Mouse (Mus musculus): ENCODE measurements around the gene Panx2. TPM values are rescaled to one million over a fixed set of nuclear protein-coding genes. Genes with fewer than 3 reads are reported as not detected.

The Panx2 gene
- polyA plus RNA-seq, 1 experiment from 2014 or later, result 2.6 TPM

DNA sequence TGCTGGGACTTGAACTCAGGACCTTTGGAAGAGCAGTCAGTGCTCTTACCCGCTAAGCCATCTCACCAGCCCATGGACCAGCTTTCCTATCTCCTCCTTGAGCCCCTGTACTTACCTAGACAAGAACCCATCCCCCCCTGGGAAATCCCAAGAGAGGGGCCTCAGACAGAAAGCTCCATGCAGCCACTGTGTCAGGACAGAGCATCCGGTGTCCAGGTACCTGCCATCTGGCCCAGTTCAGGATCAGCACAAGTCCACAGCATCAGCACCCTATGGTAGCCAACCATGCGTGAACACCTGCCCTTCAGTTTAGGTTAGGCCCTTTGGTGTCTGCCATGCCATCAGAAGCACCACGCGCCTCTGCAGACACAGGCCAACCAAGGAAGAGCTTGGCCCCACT, 5.4 kb downstream of the Panx2 start:
- Histone ChIP-seq H3K36me3 (ENCODE audit: control insufficient read depth, insufficient read depth, low read length) (no peaks in the 10 kb centered on the region), H3K4me3 (ENCODE audit: control insufficient read depth in 1 of 2, insufficient read depth in 1 of 2, low read depth in 1 of 2, low read length in 2 of 2) (no peak overlapping the region), H3K27me3 (ENCODE audit: control insufficient read depth, insufficient read depth, low read length) (peaks cover 54% of the 10 kb centered on the region), H3K9ac (ENCODE audit: low read length) (no peak overlapping the region), H3K4me1 (ENCODE audit: control insufficient read depth in 2 of 2, insufficient read depth in 2 of 2, low read length in 2 of 2) (peaks cover 6 to 8% of the 10 kb centered on the region in 2 experiments; a peak in 3 of 4 replicates), H3K27ac (replicated peaks in 1 of 2; ENCODE audit: control insufficient read depth in 1 of 2, insufficient read depth in 1 of 2, low read depth in 2 of 2, low read length in 2 of 2) (no peak overlapping the region), H3K4me2 (ENCODE audit: low read length) (no peak overlapping the region), H3K9me3 (ENCODE audit: control insufficient read depth, low read length) (no peaks in the 10 kb centered on the region)
- no peak for ATAC-seq (ENCODE audit: insufficient number of reproducible peaks, insufficient read depth, low FRiP score, low read depth)
- WGBS, result 96% methylated on average over 5 of the region's 5 CpGs

DNA sequence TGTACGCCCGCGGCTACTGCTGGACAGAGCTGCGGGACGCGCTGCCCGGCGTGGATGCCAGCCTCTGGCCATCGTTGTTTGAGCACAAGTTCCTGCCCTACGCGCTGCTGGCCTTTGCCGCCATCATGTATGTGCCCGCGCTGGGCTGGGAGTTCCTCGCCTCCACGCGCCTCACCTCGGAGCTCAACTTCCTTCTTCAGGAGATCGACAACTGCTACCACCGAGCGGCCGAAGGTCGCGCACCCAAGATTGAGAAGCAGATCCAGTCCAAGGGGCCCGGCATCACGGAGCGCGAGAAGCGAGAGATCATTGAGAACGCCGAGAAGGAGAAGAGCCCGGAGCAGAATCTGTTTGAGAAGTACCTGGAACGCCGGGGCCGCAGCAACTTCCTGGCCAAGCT, 8.1 kb downstream of the Panx2 start:
- 0 out of 2 replicates have a peak overlapping the region, but pooled peaks have one; percentile 14 for H3K9ac ChIP-seq (ENCODE audit: low read length)
- H3K4me3 ChIP-seq (ENCODE audit: control insufficient read depth in 1 of 2, insufficient read depth in 1 of 2, low read depth in 1 of 2, low read length in 2 of 2), result peak overlapping the region; percentile 11 to 17
- H3K27me3 ChIP-seq (ENCODE audit: control insufficient read depth, insufficient read depth, low read length), result peaks cover 42% of the 10 kb centered on the region
- no peaks in the 10 kb centered on the region for H3K36me3 ChIP-seq (ENCODE audit: control insufficient read depth, insufficient read depth, low read length)
- H3K27ac ChIP-seq (replicated peaks in 1 of 2; ENCODE audit: control insufficient read depth in 1 of 2, insufficient read depth in 1 of 2, low read depth in 2 of 2, low read length in 2 of 2), result no peak overlapping the region
- 22% methylated on average over 35 of the region's 35 CpGs for WGBS
- no peak for ATAC-seq (ENCODE audit: insufficient number of reproducible peaks, insufficient read depth, low FRiP score, low read depth)
- no peaks in the 10 kb centered on the region for H3K9me3 ChIP-seq (ENCODE audit: control insufficient read depth, low read length)
- H3K4me2 ChIP-seq (ENCODE audit: low read length), result peak overlapping the region; percentile 55
- H3K4me1 ChIP-seq (ENCODE audit: control insufficient read depth in 2 of 2, insufficient read depth in 2 of 2, low read length in 2 of 2), result peaks cover 3 to 10% of the 10 kb centered on the region in 2 experiments; a peak in 3 of 4 replicates

DNA sequence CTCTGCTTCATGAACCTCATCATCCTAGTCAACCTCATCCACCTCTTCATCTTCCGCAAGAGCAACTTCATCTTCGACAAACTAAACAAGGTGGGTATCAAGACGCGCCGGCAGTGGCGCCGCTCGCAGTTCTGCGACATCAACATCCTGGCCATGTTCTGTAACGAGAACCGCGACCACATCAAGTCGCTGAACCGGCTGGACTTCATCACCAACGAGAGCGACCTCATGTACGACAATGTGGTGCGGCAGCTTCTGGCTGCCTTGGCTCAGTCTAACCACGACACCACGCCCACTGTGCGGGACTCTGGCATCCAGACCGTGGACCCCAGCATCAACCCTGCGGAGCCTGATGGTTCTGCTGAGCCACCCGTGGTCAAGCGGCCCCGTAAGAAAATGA, 8.7 kb downstream of the Panx2 start:
- Histone ChIP-seq H3K27ac (replicated peaks in 1 of 2; ENCODE audit: control insufficient read depth in 1 of 2, insufficient read depth in 1 of 2, low read depth in 2 of 2, low read length in 2 of 2) (no peak overlapping the region), H3K9me3 (ENCODE audit: control insufficient read depth, low read length) (no peaks in the 10 kb centered on the region), H3K36me3 (ENCODE audit: control insufficient read depth, insufficient read depth, low read length) (no peaks in the 10 kb centered on the region), H3K4me1 (ENCODE audit: control insufficient read depth in 2 of 2, insufficient read depth in 2 of 2, low read length in 2 of 2) (peaks cover 5 to 15% of the 10 kb centered on the region in 2 experiments), H3K4me2 (ENCODE audit: low read length) (peak overlapping the region; percentile 55), H3K27me3 (ENCODE audit: control insufficient read depth, insufficient read depth, low read length) (peaks cover 42% of the 10 kb centered on the region), H3K4me3 (ENCODE audit: control insufficient read depth in 1 of 2, insufficient read depth in 1 of 2, low read depth in 1 of 2, low read length in 2 of 2) (peak overlapping the region in 1 of 2 experiments; percentile 17; a peak in 1 of 4 replicates), H3K9ac (ENCODE audit: low read length) (no peak overlapping the region)
- no peak for ATAC-seq (ENCODE audit: insufficient number of reproducible peaks, insufficient read depth, low FRiP score, low read depth)
- 37% methylated on average over 26 of the region's 26 CpGs for WGBS

GRCm38 (mm10) chr15:89069336-89069840, 9.9 kb downstream of the Panx2 start:
- H3K36me3 ChIP-seq (ENCODE audit: control insufficient read depth, insufficient read depth, low read length), result no peaks in the 10 kb centered on the region
- H3K4me3 ChIP-seq (ENCODE audit: control insufficient read depth in 1 of 2, insufficient read depth in 1 of 2, low read depth in 1 of 2, low read length in 2 of 2), result no peak overlapping the region
- ATAC-seq (ENCODE audit: insufficient number of reproducible peaks, insufficient read depth, low FRiP score, low read depth), result no peak; the same call in 1 of the 2 replicates
- H3K4me1 ChIP-seq (ENCODE audit: control insufficient read depth in 2 of 2, insufficient read depth in 2 of 2, low read length in 2 of 2), result peaks cover 14 to 24% of the 10 kb centered on the region in 2 experiments
- 85% methylated on average over 19 of the region's 19 CpGs for WGBS
- peaks cover 38% of the 10 kb centered on the region for H3K27me3 ChIP-seq (ENCODE audit: control insufficient read depth, insufficient read depth, low read length)
- no peaks in the 10 kb centered on the region for H3K9me3 ChIP-seq (ENCODE audit: control insufficient read depth, low read length)
- no peak overlapping the region for H3K27ac ChIP-seq (replicated peaks in 1 of 2; ENCODE audit: control insufficient read depth in 1 of 2, insufficient read depth in 1 of 2, low read depth in 2 of 2, low read length in 2 of 2)
- H3K9ac ChIP-seq (ENCODE audit: low read length), result no peak overlapping the region
- H3K4me2 ChIP-seq (ENCODE audit: low read length), result no peak overlapping the region

GRCm38 (mm10) chr15:89070606-89071005, 11.1 kb downstream of the Panx2 start:
- ATAC-seq (ENCODE audit: insufficient number of reproducible peaks, insufficient read depth, low FRiP score, low read depth), result no peak
- Histone ChIP-seq H3K27me3 (ENCODE audit: control insufficient read depth, insufficient read depth, low read length) (peaks cover 36% of the 10 kb centered on the region), H3K4me1 (ENCODE audit: control insufficient read depth in 2 of 2, insufficient read depth in 2 of 2, low read length in 2 of 2) (peaks cover 23 to 33% of the 10 kb centered on the region in 2 experiments), H3K27ac (replicated peaks in 1 of 2; ENCODE audit: control insufficient read depth in 1 of 2, insufficient read depth in 1 of 2, low read depth in 2 of 2, low read length in 2 of 2) (no peak overlapping the region; a peak in 1 of 4 replicates), H3K9ac (ENCODE audit: low read length) (0 out of 2 replicates have a peak overlapping the region, but pooled peaks have one; percentile 8), H3K4me3 (ENCODE audit: control insufficient read depth in 1 of 2, insufficient read depth in 1 of 2, low read depth in 1 of 2, low read length in 2 of 2) (no peak overlapping the region), H3K36me3 (ENCODE audit: control insufficient read depth, insufficient read depth, low read length) (no peaks in the 10 kb centered on the region), H3K4me2 (ENCODE audit: low read length) (no peak overlapping the region), H3K9me3 (ENCODE audit: control insufficient read depth, low read length) (no peaks in the 10 kb centered on the region)
- 70% methylated on average over 24 of the region's 24 CpGs for WGBS

DNA sequence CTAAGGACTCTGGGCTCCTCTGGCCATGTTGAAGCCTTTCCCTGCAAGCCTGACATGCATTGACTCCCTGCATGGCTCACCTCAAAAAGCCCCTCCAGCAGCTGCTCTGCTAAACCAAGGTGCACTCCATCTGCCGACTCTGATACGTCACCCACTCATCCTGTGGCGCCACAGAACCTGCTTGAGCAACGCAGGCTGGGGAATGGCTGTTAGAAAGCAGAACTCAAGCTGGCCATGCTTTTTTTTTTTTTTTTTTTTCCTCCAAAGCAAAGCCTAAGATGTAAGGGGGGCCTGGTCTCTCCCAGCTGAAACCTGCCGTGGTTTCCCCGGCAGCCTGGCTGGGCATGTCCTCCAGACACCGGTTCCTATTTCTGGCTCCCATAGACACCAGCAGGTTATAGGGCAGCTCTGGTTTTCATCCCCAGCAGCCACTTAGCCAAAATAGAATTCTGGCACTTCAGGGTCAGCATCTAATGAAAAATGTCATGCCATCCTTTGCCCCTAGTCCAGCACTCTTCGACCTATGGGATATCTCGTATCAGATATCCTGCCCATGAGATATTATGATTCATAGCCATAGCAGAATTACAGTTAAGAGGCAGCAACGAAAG, 14.6 kb downstream of the Panx2 start:
- H3K9ac ChIP-seq (ENCODE audit: low read length), result peak overlapping the region; percentile 96; the same call in 1 of the 2 replicates
- H3K9me3 ChIP-seq (ENCODE audit: control insufficient read depth, low read length), result no peaks in the 10 kb centered on the region
- ATAC-seq (ENCODE audit: insufficient number of reproducible peaks, insufficient read depth, low FRiP score, low read depth), result no peak
- H3K4me3 ChIP-seq (ENCODE audit: control insufficient read depth in 1 of 2, insufficient read depth in 1 of 2, low read depth in 1 of 2, low read length in 2 of 2), result peak overlapping the region in 1 of 2 experiments; percentile 92; a peak in 2 of 4 replicates
- peaks cover 34 to 51% of the 10 kb centered on the region in 2 experiments for H3K4me1 ChIP-seq (ENCODE audit: control insufficient read depth in 2 of 2, insufficient read depth in 2 of 2, low read length in 2 of 2)
- peaks cover 3% of the 10 kb centered on the region; the same call in 1 of the 2 replicates for H3K27me3 ChIP-seq (ENCODE audit: control insufficient read depth, insufficient read depth, low read length)
- 0 out of 2 replicates have a peak, but pooled peaks cover 4% of the 10 kb centered on the region for H3K36me3 ChIP-seq (ENCODE audit: control insufficient read depth, insufficient read depth, low read length)
- peak overlapping the region; percentile 83 for H3K4me2 ChIP-seq (ENCODE audit: low read length)
- H3K27ac ChIP-seq (replicated peaks in 1 of 2; ENCODE audit: control insufficient read depth in 1 of 2, insufficient read depth in 1 of 2, low read depth in 2 of 2, low read length in 2 of 2), result peak overlapping the region; percentile 91 to 96
- 27% methylated on average over 10 of the region's 10 CpGs for WGBS

GRCm38 (mm10) chr15:89074613-89075477, 15.3 kb downstream of the Panx2 start, which contains the start of gene Trabd:
Gene Trabd (plus strand): TSS chr15:89075124.
- ATAC-seq (ENCODE audit: insufficient number of reproducible peaks, insufficient read depth, low FRiP score, low read depth), result 0 out of 2 replicates have a peak, but pooled peaks have one; percentile 1
- 12% methylated on average over 11 of the region's 11 CpGs for WGBS
- Histone ChIP-seq H3K9ac (ENCODE audit: low read length) (peak within 1 kb of the TSS; percentile 96), H3K4me2 (ENCODE audit: low read length) (peak within 1 kb of the TSS; percentile 83), H3K4me1 (ENCODE audit: control insufficient read depth in 2 of 2, insufficient read depth in 2 of 2, low read length in 2 of 2) (peaks cover 34 to 51% of the 10 kb centered on the region in 2 experiments), H3K9me3 (ENCODE audit: control insufficient read depth, low read length) (no peaks in the 10 kb centered on the region), H3K36me3 (ENCODE audit: control insufficient read depth, insufficient read depth, low read length) (peaks cover 11% of the 10 kb centered on the region), H3K4me3 (ENCODE audit: control insufficient read depth in 1 of 2, insufficient read depth in 1 of 2, low read depth in 1 of 2, low read length in 2 of 2) (peak within 1 kb of the TSS; percentile 82 to 92), H3K27ac (replicated peaks in 1 of 2; ENCODE audit: control insufficient read depth in 1 of 2, insufficient read depth in 1 of 2, low read depth in 2 of 2, low read length in 2 of 2) (peak within 1 kb of the TSS; percentile 91 to 96), H3K27me3 (ENCODE audit: control insufficient read depth, insufficient read depth, low read length) (no peaks in the 10 kb centered on the region)
